Mouse (Mus musculus): ENCODE measurements around the gene Fabp2. TPM values are rescaled to one million over a fixed set of nuclear protein-coding genes. Genes with fewer than 3 reads are reported as not detected.
"Not testable (repeated sequence)": the region's sequence is repeated elsewhere in the genome, so short reads cannot be mapped to it uniquely, and the experiment has no call there.

The Fabp2 gene
- polyA plus RNA-seq, 1 experiment: not detected

GRCm38 (mm10) chr3:122932466-122932865 lies 37.6 kb downstream of the Fabp2 start:
- Histone ChIP-seq H3K4me1 (ENCODE audit: control insufficient read depth, insufficient read depth, insufficient read length) (no peaks in the 10 kb centered on the region), H3K27me3 (ENCODE audit: control insufficient read depth, insufficient read depth, low read length) (no peaks in the 10 kb centered on the region), H3K4me3 (ENCODE audit: extremely low read depth, insufficient read depth, insufficient read length) (no peak overlapping the region), H3K36me3 (ENCODE audit: control insufficient read depth, insufficient read depth, low read length) (peaks cover 4% of the 10 kb centered on the region; the same call in 1 of the 2 replicates), H3K27ac (ENCODE audit: insufficient read depth, low read length) (no peak overlapping the region)
- no peak for DNase-seq (ENCODE audit: low read depth in 1 of 2, low spot score in 2 of 2)
- TF ChIP-seq CTCF (IDR thresholded peaks at IDR 0.05; ENCODE audit: extremely low read depth, insufficient read depth, insufficient read length, insufficient replicate concordance): no peak
- 83% methylated on average over 1 of the region's 1 CpGs for WGBS

- WGBS: 92% methylated on average over 13 of the region's 13 CpGs
- H3K4me1 ChIP-seq (ENCODE audit: control insufficient read depth, insufficient read depth, insufficient read length); H3K27ac ChIP-seq (ENCODE audit: insufficient read depth, low read length); H3K4me3 ChIP-seq (ENCODE audit: extremely low read depth, insufficient read depth, insufficient read length); DNase-seq (ENCODE audit: low read depth in 1 of 2, low spot score in 2 of 2); H3K36me3 ChIP-seq (ENCODE audit: control insufficient read depth, insufficient read depth, low read length); H3K27me3 ChIP-seq (ENCODE audit: control insufficient read depth, insufficient read depth, low read length): not testable (repeated sequence)
These were observed 42.3 kb downstream of the Fabp2 start for GRCm38 (mm10) chr3:122937176-122937575.

GRCm38 (mm10) chr3:122939215-122939614 lies 44.3 kb downstream of the Fabp2 start:
- Histone ChIP-seq H3K4me3 (ENCODE audit: extremely low read depth, insufficient read depth, insufficient read length) (no peak overlapping the region; the same call in 1 of the 2 replicates), H3K4me1 (ENCODE audit: control insufficient read depth, insufficient read depth, insufficient read length) (no peaks in the 10 kb centered on the region), H3K36me3 (ENCODE audit: control insufficient read depth, insufficient read depth, low read length) (peaks cover 1% of the 10 kb centered on the region; the same call in 1 of the 2 replicates), H3K27me3 (ENCODE audit: control insufficient read depth, insufficient read depth, low read length) (no peaks in the 10 kb centered on the region), H3K27ac (ENCODE audit: insufficient read depth, low read length) (no peak overlapping the region)
- WGBS: 82% methylated on average over 2 of the region's 2 CpGs
- TF ChIP-seq POLR2A (IDR thresholded peaks at IDR 0.05; ENCODE audit: low read depth, low read length) (no peak), CTCF (IDR thresholded peaks at IDR 0.05; ENCODE audit: extremely low read depth, insufficient read depth, insufficient read length, insufficient replicate concordance) (no peak)
- DNase-seq (ENCODE audit: low read depth in 1 of 2, low spot score in 2 of 2): no peak

GRCm38 (mm10) chr3:122943387-122943890 lies 48.6 kb downstream of the Fabp2 start:
- H3K27me3 ChIP-seq (ENCODE audit: control insufficient read depth, insufficient read depth, low read length): no peaks in the 10 kb centered on the region
- no peak for DNase-seq (ENCODE audit: low read depth in 1 of 2, low spot score in 2 of 2)
- 83% methylated on average over 6 of the region's 6 CpGs for WGBS

More at GRCm38 (mm10) chr3:122943387-122943890, 48.6 kb downstream of the Fabp2 start:
- TF ChIP-seq POLR2A (IDR thresholded peaks at IDR 0.05; ENCODE audit: low read depth, low read length) (no peak), CTCF (IDR thresholded peaks at IDR 0.05; ENCODE audit: extremely low read depth, insufficient read depth, insufficient read length, insufficient replicate concordance) (no peak)
- Histone ChIP-seq H3K4me3 (ENCODE audit: extremely low read depth, insufficient read depth, insufficient read length) (no peak overlapping the region), H3K36me3 (ENCODE audit: control insufficient read depth, insufficient read depth, low read length) (0 out of 2 replicates have a peak, but pooled peaks cover 1% of the 10 kb centered on the region), H3K27ac (ENCODE audit: insufficient read depth, low read length) (peak overlapping the region; percentile 41), H3K4me1 (ENCODE audit: control insufficient read depth, insufficient read depth, insufficient read length) (no peaks in the 10 kb centered on the region)

Other genes with a start within 250 kb of the Fabp2 start
- gene Pde5a, start 166.1 kb upstream of the Fabp2 start, polyA plus RNA-seq (2012; rRNA removed): 1.3 and 1.4 TPM in 2 replicates
- not detected in 2 replicates for gene Gm10959, start 24.3 kb downstream of the Fabp2 start, polyA plus RNA-seq (2012; rRNA removed)
- gene 1810037I17Rik, start 29.1 kb downstream of the Fabp2 start, polyA plus RNA-seq (2012; rRNA removed): 16.0 and 18.9 TPM in 2 replicates
- 1.4 TPM in 2 replicates for gene Usp53, start 89.4 kb downstream of the Fabp2 start, polyA plus RNA-seq (2012; rRNA removed)
- not detected in 2 replicates for gene Myoz2, start 139.9 kb downstream of the Fabp2 start, polyA plus RNA-seq (2012; rRNA removed)

Data from spleen, adult 2 months (tissue).